Mouse (Mus musculus) kidney, postnatal 4 days (tissue): ENCODE results near the gene Mpnd.
A peak's percentile ranks its signal among the peaks of the same experiment; 100 is the strongest.

Source experiments
- DNase-seq, 2 experiments: peaks; one replicate each; pipeline ENCODE4 v3.0.0; 2021; ENCODE audit warnings: mixed read lengths in 2 of 2

The Mpnd gene

GRCm38 (mm10) chr17:55986030-55986961 lies 19.2 kb upstream of the Mpnd start, which contains the start of gene Fsd1:
TSS of gene Fsd1 (plus strand) at chr17:55986509.
- DNase-seq, result peak; percentile 76 to 83

- no peak for DNase-seq
These were observed 15.1 kb upstream of the Mpnd start for GRCm38 (mm10) chr17:55990278-55990898.

- DNase-seq, result peak in 1 of 2 experiments; percentile 50
These were observed 9.5 kb upstream of the Mpnd start for GRCm38 (mm10) chr17:55996007-55996406.

GRCm38 (mm10) chr17:55999794-56000499 lies 5.6 kb upstream of the Mpnd start:
- no peak for DNase-seq

GRCm38 (mm10) chr17:56003000-56003399 lies 2.5 kb upstream of the Mpnd start:
- DNase-seq, result no peak

GRCm38 (mm10) chr17:56006956-56007355 lies 1.4 kb downstream of the Mpnd start:
- DNase-seq, result peak; percentile 54 to 64

- DNase-seq, result peak in 1 of 2 experiments; percentile 35
These were observed 2.2 kb downstream of the Mpnd start for GRCm38 (mm10) chr17:56007444-56008355.

GRCm38 (mm10) chr17:56008356-56009087 lies 3.0 kb downstream of the Mpnd start:
- DNase-seq, result peak; percentile 92 to 96

- peak; percentile 91 to 96 for DNase-seq
These were observed 3.8 kb downstream of the Mpnd start for GRCm38 (mm10) chr17:56009088-56009961.

GRCm38 (mm10) chr17:56009962-56010240 lies 4.4 kb downstream of the Mpnd start:
- DNase-seq, result no peak

GRCm38 (mm10) chr17:56010255-56010654 lies 4.7 kb downstream of the Mpnd start:
- no peak for DNase-seq

GRCm38 (mm10) chr17:56010681-56011080 lies 5.2 kb downstream of the Mpnd start:
- peak; percentile 87 to 89 for DNase-seq

- no peak for DNase-seq
These were observed 5.9 kb downstream of the Mpnd start for GRCm38 (mm10) chr17:56011441-56011840.

GRCm38 (mm10) chr17:56015293-56015692 lies 9.8 kb downstream of the Mpnd start:
- DNase-seq, result no peak

GRCm38 (mm10) chr17:56016382-56016781 lies 10.9 kb downstream of the Mpnd start:
- no peak for DNase-seq

- no peak for DNase-seq
These were observed 11.6 kb downstream of the Mpnd start for GRCm38 (mm10) chr17:56016793-56017785.

- DNase-seq, result no peak
These were observed 12.3 kb downstream of the Mpnd start for GRCm38 (mm10) chr17:56017848-56018247.

GRCm38 (mm10) chr17:56018347-56019131 lies 13.0 kb downstream of the Mpnd start:
- DNase-seq, result peak; percentile 77 to 80
